Mouse (Mus musculus) midbrain, embryonic 12.5 days (tissue): ENCODE measurements around the gene Sept9. TPM values are rescaled to one million over a fixed set of nuclear protein-coding genes. Genes with fewer than 3 reads are reported as not detected.

ENCODE experiments used
- ATAC-seq: fragments of 200-750 bp; cut with Nextera tagmentation; 2 replicates; pipeline ENCODE4 v1.8.0; 2017; ENCODE audit warnings: low read depth, moderate TSS enrichment, moderate library complexity; ENCODE audit not compliant: low FRiP score
- H3K27ac ChIP-seq: fragments of 300-500 bp; sonication (generic); replicated peaks from 2 replicates; pipeline ENCODE4 v1.5.1; 2016; ENCODE audit warnings: mild to moderate bottlenecking
- H3K27me3 ChIP-seq: fragments of 300-500 bp; sonication (generic); 2 replicates; pipeline ENCODE4 v1.6.1; 2016; ENCODE audit warnings: mild to moderate bottlenecking
- H3K36me3 ChIP-seq: fragments of 300-500 bp; sonication (generic); 2 replicates; pipeline ENCODE4 v1.6.1; 2016
- H3K4me1 ChIP-seq: fragments of 300-500 bp; sonication (generic); 2 replicates; pipeline ENCODE4 v1.6.1; 2016
- H3K4me2 ChIP-seq: fragments of 300-500 bp; sonication (generic); replicated peaks from 2 replicates; pipeline ENCODE4 v1.6.1; 2016; ENCODE audit warnings: mild to moderate bottlenecking, moderate library complexity
- H3K4me3 ChIP-seq: fragments of 300-500 bp; sonication (generic); 2 replicates; pipeline ENCODE4 v1.5.1; 2016; ENCODE audit warnings: mild to moderate bottlenecking
- H3K9ac ChIP-seq: fragments of 300-500 bp; sonication (generic); replicated peaks from 2 replicates; pipeline ENCODE4 v1.6.1; 2016; ENCODE audit warnings: mild to moderate bottlenecking, moderate library complexity
- H3K9me3 ChIP-seq: fragments of 300-500 bp; sonication (generic); 2 replicates; pipeline ENCODE4 v1.6.1; 2016; ENCODE audit warnings: mild to moderate bottlenecking
- WGBS: fragments of 180-500 bp; shearing (Covaris S2); methylation state at CpG from one replicate; pipeline ENCODE4 v1.1.7; 2016; 5-methylcytosine and 5-hydroxymethylcytosine counted together
- polyA plus RNA-seq: library from polyadenylated mRNA; unstranded; fragments of >200 nt; fragmentation: Nextera tagmentation; extraction: Ambion mirVana; gene quantifications from 2 replicates; pipeline ENCODE4 v1.2.1, GENCODE M21; 2016

Gene Sept9
- 162 and 176 TPM in 2 replicates for polyA plus RNA-seq

- H3K9ac ChIP-seq = peak within 1 kb of the TSS; percentile 37
- no peak within 1 kb of the TSS for H3K27ac ChIP-seq
- under 1% methylated on average over 68 of the region's 70 CpGs for WGBS
- no peaks in the 10 kb centered on the region for H3K9me3 ChIP-seq
- peak within 1 kb of the TSS; percentile 42 for H3K4me3 ChIP-seq
- H3K4me2 ChIP-seq = peak within 1 kb of the TSS; percentile 67
- no peaks in the 10 kb centered on the region for H3K36me3 ChIP-seq
- peaks cover 10% of the 10 kb centered on the region for H3K4me1 ChIP-seq
- ATAC-seq = no peak
- peaks cover 73% of the 10 kb centered on the region for H3K27me3 ChIP-seq
Observed at GRCm38 (mm10) chr11:117199282-117200175, at the start of gene Sept9. Sept9 (plus strand) TSS chr11:117199661.

- no peak overlapping the region for H3K4me2 ChIP-seq
- WGBS = 83% methylated on average over 9 of the region's 9 CpGs
- H3K36me3 ChIP-seq = peaks cover 90% of the 10 kb centered on the region
- H3K27ac ChIP-seq = no peak overlapping the region
- no peak overlapping the region for H3K4me3 ChIP-seq
- no peaks in the 10 kb centered on the region for H3K9me3 ChIP-seq
- no peak overlapping the region for H3K9ac ChIP-seq
- 0 out of 2 replicates have a peak, but pooled peaks cover 2% of the 10 kb centered on the region for H3K4me1 ChIP-seq
- no peaks in the 10 kb centered on the region for H3K27me3 ChIP-seq
- ATAC-seq = no peak
Observed at GRCm38 (mm10) chr11:117150467-117150966, 48.9 kb upstream of the Sept9 start.

GRCm38 (mm10) chr11:117151461-117151860 lies 48.0 kb upstream of the Sept9 start:
- Histone ChIP-seq H3K4me1 (peaks cover 8% of the 10 kb centered on the region), H3K9ac (no peak overlapping the region), H3K27me3 (no peaks in the 10 kb centered on the region), H3K27ac (no peak overlapping the region), H3K36me3 (peaks cover 90% of the 10 kb centered on the region), H3K4me3 (no peak overlapping the region), H3K9me3 (no peaks in the 10 kb centered on the region), H3K4me2 (no peak overlapping the region)
- ATAC-seq = no peak
- 94% methylated on average over 7 of the region's 7 CpGs for WGBS

- Histone ChIP-seq H3K36me3 (peaks cover 88% of the 10 kb centered on the region), H3K9ac (no peak overlapping the region), H3K4me2 (no peak overlapping the region), H3K9me3 (no peaks in the 10 kb centered on the region), H3K4me1 (peaks cover 8% of the 10 kb centered on the region), H3K4me3 (no peak overlapping the region), H3K27me3 (no peaks in the 10 kb centered on the region), H3K27ac (no peak overlapping the region)
- whole genome bisulfite sequencing = 89% methylated on average over 6 of the region's 6 CpGs
- no peak for ATAC-seq
Observed at GRCm38 (mm10) chr11:117152541-117152940, 46.9 kb upstream of the Sept9 start.

- Histone ChIP-seq H3K4me2 (no peak overlapping the region), H3K36me3 (peaks cover 88% of the 10 kb centered on the region), H3K9ac (no peak overlapping the region), H3K27me3 (no peaks in the 10 kb centered on the region), H3K27ac (peak overlapping the region; percentile 11; the same call in 1 of the 2 replicates), H3K9me3 (no peaks in the 10 kb centered on the region), H3K4me3 (no peak overlapping the region), H3K4me1 (peaks cover 8% of the 10 kb centered on the region)
- WGBS = 73% methylated on average over 9 of the region's 9 CpGs
- no peak for ATAC-seq
Observed at GRCm38 (mm10) chr11:117153553-117153952, 45.9 kb upstream of the Sept9 start.

GRCm38 (mm10) chr11:117154088-117154815 lies 45.2 kb upstream of the Sept9 start:
- Histone ChIP-seq H3K36me3 (peaks cover 88% of the 10 kb centered on the region), H3K9ac (0 out of 2 replicates have a peak overlapping the region, but pooled peaks have one; percentile 28), H3K27me3 (no peaks in the 10 kb centered on the region), H3K4me1 (peaks cover 6% of the 10 kb centered on the region), H3K4me2 (no peak overlapping the region), H3K27ac (peak overlapping the region; percentile 11; the same call in 1 of the 2 replicates), H3K4me3 (no peak overlapping the region), H3K9me3 (no peaks in the 10 kb centered on the region)
- WGBS = 76% methylated on average over 7 of the region's 7 CpGs
- ATAC-seq = no peak

- H3K9ac ChIP-seq = no peak overlapping the region
- no peaks in the 10 kb centered on the region for H3K9me3 ChIP-seq
- no peak overlapping the region for H3K4me2 ChIP-seq
- peak; percentile 38; the same call in 1 of the 2 replicates for ATAC-seq
- no peak overlapping the region for H3K27ac ChIP-seq
- WGBS = 4% methylated on average over 13 of the region's 15 CpGs
- no peaks in the 10 kb centered on the region for H3K27me3 ChIP-seq
- peaks cover 68% of the 10 kb centered on the region for H3K36me3 ChIP-seq
- H3K4me1 ChIP-seq = peaks cover 6% of the 10 kb centered on the region
- no peak overlapping the region for H3K4me3 ChIP-seq
Observed at GRCm38 (mm10) chr11:117156725-117157124, 42.7 kb upstream of the Sept9 start.

GRCm38 (mm10) chr11:117158343-117158742 lies 41.1 kb upstream of the Sept9 start:
- H3K9me3 ChIP-seq = no peaks in the 10 kb centered on the region
- H3K9ac ChIP-seq = no peak overlapping the region
- no peak overlapping the region for H3K4me3 ChIP-seq
- peaks cover 6% of the 10 kb centered on the region for H3K4me1 ChIP-seq
- 92% methylated on average over 10 of the region's 11 CpGs for WGBS
- no peaks in the 10 kb centered on the region for H3K27me3 ChIP-seq
- ATAC-seq = no peak
- H3K36me3 ChIP-seq = peaks cover 58% of the 10 kb centered on the region
- no peak overlapping the region for H3K4me2 ChIP-seq
- 0 out of 2 replicates have a peak overlapping the region, but pooled peaks have one; percentile 6 for H3K27ac ChIP-seq

- peaks cover 6% of the 10 kb centered on the region for H3K4me1 ChIP-seq
- WGBS = 91% methylated on average over 13 of the region's 13 CpGs
- no peak overlapping the region for H3K9ac ChIP-seq
- no peak overlapping the region for H3K27ac ChIP-seq
- H3K27me3 ChIP-seq = no peaks in the 10 kb centered on the region
- H3K4me3 ChIP-seq = no peak overlapping the region
- no peak overlapping the region for H3K4me2 ChIP-seq
- no peak for ATAC-seq
- 0 out of 2 replicates have a peak, but pooled peaks cover 3% of the 10 kb centered on the region for H3K9me3 ChIP-seq
- H3K36me3 ChIP-seq = peaks cover 50% of the 10 kb centered on the region
Observed at GRCm38 (mm10) chr11:117159257-117159945, 40.1 kb upstream of the Sept9 start.

GRCm38 (mm10) chr11:117159946-117160307 lies 39.5 kb upstream of the Sept9 start:
- no peak overlapping the region for H3K9ac ChIP-seq
- no peak for ATAC-seq
- peaks cover 6% of the 10 kb centered on the region for H3K4me1 ChIP-seq
- H3K27me3 ChIP-seq = no peaks in the 10 kb centered on the region
- 97% methylated on average over 5 of the region's 5 CpGs for WGBS
- H3K4me2 ChIP-seq = no peak overlapping the region
- no peak overlapping the region for H3K27ac ChIP-seq
- 0 out of 2 replicates have a peak, but pooled peaks cover 3% of the 10 kb centered on the region for H3K9me3 ChIP-seq
- peaks cover 45% of the 10 kb centered on the region for H3K36me3 ChIP-seq
- no peak overlapping the region for H3K4me3 ChIP-seq

- Histone ChIP-seq H3K4me3 (no peak overlapping the region), H3K36me3 (peaks cover 36% of the 10 kb centered on the region), H3K27ac (no peak overlapping the region), H3K4me2 (no peak overlapping the region), H3K27me3 (no peaks in the 10 kb centered on the region), H3K9ac (no peak overlapping the region), H3K4me1 (peaks cover 6% of the 10 kb centered on the region), H3K9me3 (0 out of 2 replicates have a peak, but pooled peaks cover 3% of the 10 kb centered on the region)
- 94% methylated on average over 12 of the region's 12 CpGs for WGBS
- no peak for ATAC-seq
Observed at GRCm38 (mm10) chr11:117160791-117161190, 38.7 kb upstream of the Sept9 start.
